Mouse (Mus musculus): ENCODE measurements around the gene Sez6l.

The Sez6l gene

DNA sequence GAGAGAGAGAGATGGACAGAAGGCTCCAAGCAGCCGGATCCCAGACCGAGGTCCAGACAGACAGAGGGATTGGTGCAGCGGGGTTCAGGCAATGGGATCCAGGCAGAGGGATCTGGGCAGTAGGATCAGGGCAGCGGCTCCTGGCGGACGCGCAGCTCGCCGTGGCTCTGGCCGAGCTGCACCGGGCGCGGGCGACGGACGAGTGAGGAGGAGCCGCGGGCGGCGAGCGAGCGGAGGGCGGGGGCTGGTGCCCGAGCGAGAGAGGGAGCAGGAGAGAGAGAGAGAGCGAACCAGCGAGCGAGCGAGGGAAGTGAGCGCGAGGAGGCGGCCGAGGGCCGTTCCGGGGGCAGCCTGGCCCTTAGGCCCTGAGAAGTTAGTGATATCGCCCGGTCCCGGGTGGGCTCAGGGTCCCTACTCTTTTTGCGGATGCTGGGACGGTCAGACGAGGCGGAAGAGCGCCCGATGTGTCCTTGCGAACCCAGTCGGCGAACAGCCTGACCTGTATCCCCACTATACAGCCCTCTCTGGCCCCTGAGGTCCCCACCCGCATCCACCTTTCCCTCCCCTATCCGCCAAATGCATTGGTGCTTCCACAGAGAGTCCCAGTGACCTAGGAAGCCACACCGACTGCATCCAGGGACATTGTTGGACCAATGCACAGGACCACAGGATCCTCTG, at the start of gene Sez6l:
Sez6l (minus strand) TSS at position 193 of the 678 bp plus-strand sequence.
- DNase-seq (ENCODE audit: low spot score in 2 of 2): no peak

DNA sequence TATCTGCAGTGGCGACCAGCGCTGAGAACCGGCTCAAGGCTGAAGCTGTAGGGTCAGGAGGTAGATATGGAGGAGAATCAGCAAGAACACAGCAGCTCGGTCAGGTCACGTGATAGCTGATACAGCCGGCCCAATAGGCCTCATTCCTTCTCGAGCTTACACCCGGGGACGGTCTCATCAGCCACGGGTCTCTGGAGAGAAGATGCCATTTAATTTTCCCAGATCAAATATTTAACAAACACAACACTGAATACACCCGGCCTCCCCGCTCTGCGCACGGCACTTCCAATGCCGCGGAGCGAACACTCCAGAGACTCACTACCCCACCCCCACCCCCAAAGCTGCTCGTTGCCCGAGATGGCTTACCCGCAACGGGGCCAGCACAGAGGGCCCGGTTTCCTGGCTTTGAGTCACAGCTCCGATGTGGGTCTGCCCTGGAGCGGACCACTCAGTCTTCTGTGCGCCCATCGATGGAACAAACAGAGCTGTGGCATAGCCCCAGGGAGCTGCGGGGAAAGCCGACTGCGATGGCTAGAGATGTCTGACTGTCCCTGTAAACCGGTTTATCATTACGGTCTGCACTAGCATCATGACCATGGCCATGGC, 48.7 kb upstream of the Sez6l start:
- no peak for DNase-seq (ENCODE audit: low spot score in 2 of 2)

DNA sequence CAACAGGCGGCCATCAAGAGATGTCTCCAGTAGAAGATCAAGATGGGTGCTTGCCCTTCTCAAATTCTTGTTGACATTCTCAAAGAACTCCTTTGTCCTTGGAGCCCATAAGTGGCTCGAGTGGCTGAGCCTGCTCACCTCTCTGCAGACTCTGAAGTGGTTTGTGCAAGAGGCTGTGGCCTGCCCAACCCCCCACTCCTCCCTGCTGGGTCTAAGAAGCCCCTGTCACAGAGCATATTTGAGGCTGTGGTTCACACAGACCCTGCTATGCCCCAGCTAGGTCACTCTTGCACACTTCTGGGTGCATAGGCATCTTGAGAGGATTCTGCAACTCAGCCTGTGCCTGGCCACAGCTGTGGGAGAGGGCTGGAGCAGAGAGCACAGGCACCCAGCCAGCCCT, 46.0 kb upstream of the Sez6l start:
- no peak for DNase-seq (ENCODE audit: low spot score in 2 of 2)

DNA sequence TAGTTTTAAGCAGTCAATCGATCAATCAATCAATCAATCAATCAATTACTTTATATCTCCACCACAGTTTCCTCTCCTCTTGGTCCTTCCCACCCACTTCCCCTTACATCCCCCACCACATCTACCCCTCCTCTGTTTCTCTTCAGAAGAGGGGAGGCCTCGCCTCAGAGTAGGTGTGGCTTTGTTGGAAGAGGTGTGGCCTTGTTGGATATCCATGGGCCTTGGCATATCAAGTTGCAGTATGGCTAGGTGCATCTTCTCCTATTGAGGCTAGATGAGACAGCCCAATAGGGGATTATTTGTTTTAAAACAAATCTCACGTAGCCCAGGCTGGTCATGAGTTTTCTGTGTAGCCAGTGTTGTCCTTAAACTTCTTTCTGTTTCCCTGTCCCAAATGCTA, 43.3 kb upstream of the Sez6l start:
- no peak for DNase-seq (ENCODE audit: low spot score in 2 of 2)

DNA sequence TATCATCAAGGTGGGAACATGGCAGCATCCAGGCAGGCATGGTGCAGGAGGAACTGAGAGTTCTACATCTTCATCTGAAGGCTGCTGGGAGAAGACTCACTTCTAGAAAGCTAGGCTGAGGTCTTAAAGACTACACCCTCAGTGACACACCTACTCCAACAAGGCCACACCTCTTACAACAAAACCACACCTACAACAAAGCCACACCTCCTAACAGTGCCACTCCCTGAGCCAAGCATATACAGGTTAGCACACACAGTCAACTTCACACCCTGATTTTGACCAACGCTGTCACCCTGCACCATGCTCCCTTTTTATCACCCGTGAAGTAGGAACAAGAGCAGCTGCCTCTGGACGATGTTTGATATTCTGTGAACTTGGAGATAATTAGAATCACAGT, 42.4 kb upstream of the Sez6l start:
- DNase-seq (ENCODE audit: low spot score in 2 of 2): no peak

DNA sequence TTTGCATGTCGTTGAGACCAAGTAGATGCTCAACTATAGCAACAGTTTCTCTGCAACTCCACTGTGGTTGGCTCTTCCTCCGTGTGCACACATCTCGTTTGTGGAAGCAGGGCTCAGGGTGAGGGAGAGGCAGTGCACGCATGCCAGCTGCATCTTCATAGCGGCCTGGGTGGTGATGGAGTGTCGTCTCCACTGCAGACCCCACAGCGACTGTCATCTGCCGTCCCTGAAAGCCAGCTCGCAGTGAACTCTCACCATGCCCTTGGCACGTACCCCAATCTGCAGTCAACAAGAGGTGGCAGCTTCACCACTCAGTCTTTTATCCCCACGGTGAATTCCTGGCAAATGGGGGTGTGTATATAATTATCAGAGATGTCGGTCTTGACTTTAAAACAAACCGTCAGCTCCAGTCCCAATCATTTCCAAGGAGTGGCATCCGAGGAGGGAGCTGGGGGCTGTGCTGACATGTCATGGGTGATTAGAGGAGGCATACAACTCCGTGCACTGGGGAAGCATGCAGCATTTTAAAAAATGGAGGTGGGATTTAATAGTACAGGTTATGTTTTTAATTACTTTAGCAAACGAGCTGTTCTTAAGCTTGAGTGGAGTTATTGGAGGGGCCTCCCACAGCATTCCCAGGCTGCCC, 40.7 kb upstream of the Sez6l start:
- DNase-seq (ENCODE audit: low spot score in 2 of 2): no peak

DNA sequence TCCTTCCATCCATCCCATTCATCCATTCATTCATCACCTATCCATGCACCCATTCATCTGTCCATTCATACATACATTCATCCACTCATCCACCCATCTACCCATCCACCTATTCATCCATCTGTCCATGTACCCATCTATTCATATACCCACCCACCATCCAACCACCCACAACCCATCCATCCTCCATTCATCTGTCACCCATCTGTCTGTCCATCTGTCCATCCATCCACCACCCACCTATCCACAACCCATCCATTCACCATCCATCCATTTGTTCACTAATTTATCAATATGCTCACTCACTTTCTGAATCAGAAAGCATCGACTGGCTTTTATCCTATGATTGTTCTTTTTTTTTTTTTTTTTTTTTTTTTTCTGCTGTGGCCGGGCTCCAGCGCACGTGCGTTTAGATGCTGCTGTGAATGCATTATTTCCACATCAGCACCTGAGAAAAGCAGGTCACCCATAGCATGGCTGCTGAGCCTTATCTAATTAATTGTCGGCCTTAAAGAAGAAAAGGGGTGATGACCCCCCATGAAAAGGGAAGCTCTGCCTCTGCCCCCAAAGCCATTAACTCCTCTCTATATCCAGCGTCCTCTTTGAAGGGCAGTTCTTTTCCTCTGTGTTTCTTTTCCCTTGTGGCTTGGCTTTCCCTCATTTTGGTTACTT, 39.1 kb upstream of the Sez6l start:
- DNase-seq (ENCODE audit: low spot score in 2 of 2): no peak

DNA sequence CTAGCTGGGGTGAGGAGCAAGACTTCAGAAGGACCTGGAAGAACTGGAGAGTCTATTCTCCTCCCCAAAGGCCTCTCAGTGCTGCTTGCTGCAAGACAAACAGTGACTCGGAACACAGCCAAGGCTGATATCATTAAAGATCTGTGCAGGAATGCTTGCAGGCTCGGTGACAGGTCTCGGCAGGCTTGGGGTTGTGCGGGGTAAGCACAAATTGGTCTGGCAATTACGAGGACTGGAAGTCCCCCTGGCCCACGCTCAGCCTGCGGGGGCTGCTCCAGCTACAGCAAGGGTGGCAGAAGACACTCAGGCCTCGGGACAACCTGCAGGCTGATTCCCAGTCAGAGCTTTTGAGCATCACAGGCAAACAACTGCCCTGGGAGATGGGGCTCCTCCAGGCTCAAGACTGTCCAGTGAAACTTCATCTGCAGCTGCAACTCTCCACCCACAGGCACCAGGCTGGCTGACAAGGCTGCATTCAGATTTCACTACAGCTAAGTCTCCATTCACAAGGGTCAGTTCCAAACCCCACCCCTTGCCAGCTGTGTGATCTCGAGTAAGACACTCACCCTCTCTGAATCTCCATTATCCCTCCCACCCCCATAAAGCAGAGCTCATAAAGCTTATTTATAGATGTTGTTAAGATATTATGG, 31.0 kb upstream of the Sez6l start:
- no peak for DNase-seq (ENCODE audit: low spot score in 2 of 2)

DNA sequence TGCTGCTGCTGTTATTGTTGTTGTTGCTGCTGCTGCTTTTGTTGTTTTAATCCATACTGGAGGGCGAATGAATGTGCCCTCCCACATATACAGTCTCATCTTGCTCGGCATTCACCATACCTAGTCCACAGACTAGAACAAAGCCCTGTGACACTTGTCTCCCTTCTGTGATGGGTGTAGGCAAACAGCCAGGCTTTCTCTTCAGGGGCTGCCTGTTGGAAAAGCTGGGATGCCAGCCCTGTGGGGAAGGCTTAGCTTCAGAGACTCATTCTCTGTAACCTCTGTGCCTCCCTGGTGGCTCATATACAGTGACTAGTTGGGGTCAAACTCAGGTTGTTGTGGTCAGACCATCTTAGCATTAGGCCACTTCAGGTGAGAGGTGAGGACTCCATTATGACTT, 30.1 kb upstream of the Sez6l start:
- DNase-seq (ENCODE audit: low spot score in 2 of 2): no peak

DNA sequence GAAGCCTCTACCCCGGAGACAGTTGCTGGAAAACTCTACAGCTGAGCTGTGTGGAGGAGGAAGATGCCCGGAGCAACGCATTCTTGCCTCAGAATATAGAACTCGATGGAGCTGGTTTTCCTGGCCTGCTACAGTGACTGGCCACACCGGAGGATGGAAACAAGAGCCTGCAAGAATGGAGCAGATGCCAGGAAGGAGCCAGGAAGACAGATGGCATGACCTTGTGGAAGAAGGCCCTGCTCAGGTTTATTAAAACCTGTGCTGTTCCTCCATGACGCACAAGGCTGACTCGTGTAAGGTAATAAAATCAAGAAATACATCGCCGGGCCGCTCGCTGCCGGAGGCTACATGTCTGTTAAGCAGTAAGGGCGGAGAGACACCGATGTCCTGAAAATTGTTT, 28.4 kb upstream of the Sez6l start:
- no peak for DNase-seq (ENCODE audit: low spot score in 2 of 2)

DNA sequence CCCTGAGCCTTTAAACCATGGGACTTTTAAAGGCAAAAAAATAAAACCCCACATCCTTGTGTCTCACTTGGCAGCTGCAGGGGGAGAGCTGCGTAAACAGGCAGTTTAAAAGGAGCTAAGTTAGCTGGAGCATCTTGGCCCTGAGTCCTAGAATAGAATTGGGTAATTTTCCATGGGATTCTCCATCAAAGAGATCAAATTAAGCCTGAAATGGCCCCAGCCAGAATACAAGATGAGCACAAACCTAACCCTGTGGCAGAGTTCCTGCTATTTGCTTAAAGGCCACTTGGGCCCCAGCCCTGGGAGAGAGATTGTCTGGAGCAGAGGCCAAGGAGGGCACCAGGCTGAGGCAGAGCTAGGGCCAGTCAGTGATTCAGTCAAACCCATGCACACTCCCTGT, 27.3 kb upstream of the Sez6l start:
- DNase-seq (ENCODE audit: low spot score in 2 of 2): no peak

DNA sequence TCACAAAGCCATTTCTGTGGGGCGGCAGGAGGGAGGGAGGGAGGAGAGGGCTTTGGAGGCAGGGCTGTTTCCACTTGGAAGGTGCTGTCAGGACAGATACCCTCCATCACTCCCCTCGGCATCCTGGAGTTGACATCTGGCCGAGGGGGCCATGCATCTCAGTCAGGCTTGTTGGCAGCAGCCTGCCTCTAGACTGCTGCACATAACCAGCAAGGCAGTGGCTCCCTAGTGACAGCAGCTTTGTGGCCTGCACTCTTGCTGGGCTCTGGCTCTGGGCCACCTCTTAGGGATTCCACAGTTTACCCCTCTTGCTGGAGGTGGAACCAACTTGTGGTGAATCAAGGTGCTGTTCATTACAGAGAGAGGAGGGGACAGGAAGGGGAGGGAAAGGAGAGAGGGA, 26.6 kb upstream of the Sez6l start:
- no peak for DNase-seq (ENCODE audit: low spot score in 2 of 2)

DNA sequence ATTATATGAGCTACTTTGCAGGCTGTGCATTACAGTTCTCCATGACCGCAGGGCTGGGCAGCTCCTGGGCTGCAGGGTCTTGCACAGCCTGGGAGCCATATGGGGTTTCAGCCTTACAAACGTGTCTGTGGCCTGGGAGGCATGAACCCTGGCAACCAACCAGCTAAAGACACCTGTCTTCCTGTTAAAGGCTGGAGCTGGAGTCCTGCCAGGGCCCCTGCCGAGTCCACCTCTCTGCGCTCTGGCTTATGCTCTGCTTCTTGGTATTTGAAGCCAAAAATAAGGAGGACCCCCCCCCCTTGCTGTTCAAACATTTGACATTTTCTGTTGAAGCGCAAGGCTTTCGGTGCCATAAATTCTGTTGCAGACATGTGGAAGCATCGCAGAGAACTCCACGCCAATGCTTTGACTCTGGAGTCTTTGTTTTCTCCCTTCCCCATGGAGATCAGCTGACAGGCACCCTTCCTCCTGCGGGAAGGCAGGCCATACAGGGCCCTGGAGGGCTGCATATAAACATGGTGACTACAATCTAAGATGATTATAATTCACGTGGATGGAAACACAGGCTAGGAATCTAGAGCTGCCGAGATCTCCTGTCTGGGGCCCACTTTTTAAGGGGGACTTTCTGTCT, 23.4 kb upstream of the Sez6l start:
- DNase-seq (ENCODE audit: low spot score in 2 of 2): no peak

DNA sequence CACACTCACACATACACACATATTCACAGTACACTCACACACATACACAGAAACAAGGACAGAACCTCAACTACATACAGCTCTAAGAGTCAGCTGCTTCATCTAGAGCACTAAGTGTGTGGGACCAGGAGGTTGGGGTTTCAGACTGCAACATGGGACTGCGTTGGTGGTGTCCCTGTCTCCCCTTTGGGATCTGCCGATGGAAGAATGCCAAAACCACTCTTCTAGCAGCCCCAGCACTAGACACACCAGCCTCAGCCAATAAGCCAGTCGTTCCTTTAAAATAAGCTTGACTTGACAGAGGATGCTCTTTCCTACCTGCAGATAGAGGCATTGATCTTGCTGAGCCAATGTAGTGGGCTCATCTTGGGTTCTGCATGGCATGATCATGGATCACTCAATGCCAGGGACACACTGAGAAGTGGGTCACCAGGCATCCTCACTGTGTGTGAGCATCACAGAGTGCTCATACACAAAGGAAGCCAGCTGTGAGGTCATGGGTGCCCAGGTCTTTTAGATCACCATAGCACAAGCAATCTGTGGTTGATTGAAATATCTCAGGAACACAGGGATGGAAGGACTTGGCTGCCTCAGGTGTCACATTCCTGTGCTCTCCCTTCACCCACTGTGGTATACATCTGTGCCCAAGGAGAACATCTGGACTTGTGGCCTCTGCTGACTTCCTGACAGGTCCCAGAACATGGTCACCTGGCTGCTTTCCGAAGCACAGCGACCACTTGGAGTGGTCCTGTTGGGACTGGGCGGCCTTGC, 22.7 kb upstream of the Sez6l start:
- DNase-seq (ENCODE audit: low spot score in 2 of 2): no peak

DNA sequence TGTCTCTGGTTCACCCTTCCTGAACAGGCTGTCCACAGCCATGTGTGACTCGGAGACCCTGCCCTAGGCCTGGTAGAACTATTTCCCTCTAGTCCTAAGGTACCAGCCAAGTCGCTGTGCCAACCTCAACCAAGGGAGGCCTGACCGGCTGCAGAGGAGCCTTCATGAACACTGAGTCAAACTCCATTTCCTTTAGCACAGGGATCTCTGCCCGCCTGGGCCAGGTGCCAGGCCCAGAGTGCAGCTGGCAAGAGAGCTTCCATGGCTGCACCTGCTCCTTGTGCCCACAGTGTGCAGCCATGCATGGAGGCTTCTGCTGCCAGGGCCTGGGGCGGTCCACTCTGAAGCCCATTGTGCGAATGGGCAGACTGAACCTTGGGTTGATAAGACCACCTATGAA, 20.9 kb upstream of the Sez6l start:
- DNase-seq (ENCODE audit: low spot score in 2 of 2): no peak

DNA sequence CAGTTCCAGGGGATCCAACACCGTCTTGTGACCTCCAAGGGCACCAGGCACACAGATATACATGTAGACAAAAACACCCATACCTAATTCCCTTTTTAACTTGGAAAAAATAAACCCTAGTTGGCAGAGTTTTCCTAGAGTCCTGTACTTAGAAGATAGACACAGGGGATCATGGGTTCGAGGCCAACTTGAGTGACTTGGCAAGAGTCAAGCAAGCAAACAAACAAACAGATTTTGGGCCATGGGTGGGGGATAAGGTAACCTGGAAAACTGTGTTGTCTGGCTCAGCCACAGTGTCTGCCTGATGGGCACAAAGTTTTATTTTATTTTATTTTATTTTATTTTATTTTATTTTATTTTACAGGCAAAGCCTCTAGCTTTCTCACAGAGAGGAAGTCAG, 20.3 kb upstream of the Sez6l start:
- no peak for DNase-seq (ENCODE audit: low spot score in 2 of 2)

DNA sequence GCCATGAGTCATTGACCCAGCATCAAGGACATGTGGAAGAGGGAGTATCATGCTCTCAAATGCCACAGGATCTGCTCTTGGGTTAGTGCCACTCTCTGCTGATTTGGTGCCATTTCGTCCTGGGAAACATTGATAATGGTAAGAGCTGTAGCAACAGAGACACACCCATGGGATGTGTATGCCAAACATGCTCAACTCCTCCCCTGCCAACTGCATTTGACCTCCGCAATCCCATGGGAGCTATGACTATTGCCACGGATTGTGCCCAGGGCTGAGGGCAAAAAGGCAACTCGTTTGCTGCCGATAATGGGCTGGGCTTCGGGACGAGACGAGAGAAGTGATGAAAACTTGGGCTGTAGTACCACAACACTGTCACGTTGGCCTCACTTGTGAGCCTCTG, 19.7 kb upstream of the Sez6l start:
- DNase-seq (ENCODE audit: low spot score in 2 of 2): no peak

DNA sequence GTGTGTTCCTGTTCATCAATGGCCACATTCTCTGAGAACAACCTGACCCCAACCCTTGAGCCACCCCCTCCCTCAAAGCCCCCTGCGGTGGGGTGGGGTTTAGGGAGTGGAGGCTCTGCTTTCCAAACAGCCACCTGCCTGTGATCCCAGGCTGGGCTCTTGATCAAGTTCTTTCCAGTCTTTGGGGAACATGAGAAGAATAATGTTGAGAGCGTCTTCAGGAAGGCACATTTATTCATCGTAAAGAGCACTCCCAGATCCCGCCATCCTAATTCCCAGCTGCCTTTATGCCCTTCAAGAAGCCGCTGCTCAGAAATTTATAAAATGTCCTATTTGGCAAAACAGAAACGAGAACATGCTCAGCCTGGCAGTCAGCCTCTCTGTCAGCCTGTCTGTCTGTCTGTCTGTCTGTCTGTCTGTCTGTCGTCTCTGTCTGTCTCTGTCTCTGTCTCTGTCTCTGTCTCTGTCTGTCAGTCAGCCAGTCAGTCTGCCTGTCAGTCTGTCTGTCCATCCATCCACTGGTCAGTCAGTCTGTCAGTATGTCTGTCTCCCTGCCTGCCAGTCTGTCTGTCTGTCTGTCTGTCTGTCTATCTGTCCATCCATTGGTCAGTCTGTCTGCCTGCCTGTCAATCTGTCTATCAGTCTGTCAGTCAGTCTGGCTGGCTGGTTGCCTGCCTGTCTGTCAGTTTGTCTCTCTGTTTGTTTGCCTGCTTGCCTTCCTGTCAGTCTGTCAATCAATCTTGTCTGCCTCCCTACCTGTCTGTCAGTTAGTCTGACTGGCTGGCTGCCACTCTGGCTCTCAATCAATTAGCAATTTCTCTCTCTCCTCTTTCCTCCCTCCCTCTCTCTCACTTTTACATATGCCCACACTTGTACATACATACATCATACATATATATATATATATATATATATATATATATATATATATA, 19.0 kb upstream of the Sez6l start:
- no peak for DNase-seq (ENCODE audit: low spot score in 2 of 2)

DNA sequence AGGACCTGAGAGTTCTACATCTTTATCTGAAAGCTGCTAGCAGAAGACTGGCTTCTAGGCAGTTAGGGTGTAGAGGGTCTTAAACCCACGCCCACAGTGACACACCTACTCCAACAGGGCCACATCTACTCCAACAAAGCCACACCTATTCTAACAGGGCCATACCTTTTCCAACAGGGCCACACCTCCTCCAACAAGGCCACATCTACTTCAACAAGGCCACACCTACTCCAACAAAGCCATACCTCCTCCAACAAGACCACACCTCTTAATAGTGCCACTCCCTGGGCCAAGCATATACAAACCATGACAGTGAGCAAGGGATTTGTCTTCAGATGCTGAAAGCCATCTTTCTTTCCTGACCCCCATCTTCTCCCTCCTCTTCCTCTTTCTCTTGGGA, 14.7 kb upstream of the Sez6l start:
- DNase-seq (ENCODE audit: low spot score in 2 of 2): no peak

DNA sequence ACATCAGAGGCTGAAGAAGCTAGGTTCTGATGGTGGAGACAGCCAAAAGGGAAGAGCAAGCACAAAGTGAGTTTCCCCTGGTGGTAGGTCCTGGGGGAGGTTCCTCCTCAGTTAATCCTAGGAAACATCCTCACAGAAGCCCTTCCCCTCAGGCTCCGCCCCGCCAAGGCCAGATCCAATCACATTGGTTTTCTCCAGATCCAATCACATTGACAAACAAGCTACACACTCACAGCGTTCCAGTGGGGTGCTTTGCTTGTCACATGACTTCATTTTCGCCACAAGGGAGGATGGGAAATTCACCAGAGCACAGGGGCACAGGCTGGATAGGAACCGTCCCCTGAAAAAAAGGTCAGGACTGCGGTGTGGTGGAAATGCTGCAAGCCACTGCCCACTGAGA, 9.1 kb upstream of the Sez6l start:
- DNase-seq (ENCODE audit: low spot score in 2 of 2): no peak
